Mouse (Mus musculus) R1 (cell line): ENCODE results near the gene Dtymk.

Experiments used
- DNase-seq: peaks from one replicate; pipeline ENCODE4 v3.0.0-alpha.2; 2018; ENCODE audit warnings: low read depth, low spot score

The Dtymk gene

DNA sequence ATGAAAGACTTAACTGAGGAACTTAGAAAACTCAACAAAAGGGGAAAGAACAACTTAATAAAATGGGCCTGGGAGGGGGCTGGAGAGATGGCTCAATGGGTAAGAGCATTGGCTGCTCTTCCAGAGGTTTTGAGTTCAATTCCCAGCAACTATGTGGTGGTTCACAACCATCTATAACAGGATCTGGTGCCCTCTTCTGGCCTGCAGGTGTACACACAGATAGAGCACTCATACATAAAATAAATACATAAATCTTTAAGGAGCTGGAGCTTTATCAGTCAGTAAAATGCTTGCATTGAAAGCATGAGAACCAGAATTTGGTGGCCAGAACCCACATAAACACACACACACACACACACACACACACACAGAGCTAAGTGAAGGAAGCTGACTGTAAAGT is 58.8 kb downstream of the Dtymk start:
- peak; percentile 66 for DNase-seq
